ENCODE assay signal across 17 mouse cellular contexts in genomic region chr11:69763551-69763950, GRCm38 (mm10). TPM values are rescaled to one million over a fixed set of nuclear protein-coding genes. Genes with fewer than 3 reads are reported as not detected.
DNase-seq lines count a peak whose midpoint lies in the region; ATAC-seq and TF ChIP-seq lines count a peak whose summit lies in the region.
"Had no signal": no experiment of that assay in that cellular context is flagged by ENCODE, and none has a peak within 500 bp of the region (broad histone marks: within the 10 kb centered on the region; RNA-seq: fewer than 3 reads in every experiment).

No protein-coding gene starts in this region.

- no peak for ATAC-seq in lung, embryonic 14.5 days (ENCODE audit: insufficient read depth)
- no peak for ATAC-seq in intestine, embryonic 16.5 days
- ATAC-seq: forebrain, embryonic 16.5 days had no signal

- WGBS in lung, embryonic 14.5 days, result 66% methylated on average over 7 of the region's 7 CpGs
- 75% methylated on average over 7 of the region's 7 CpGs for WGBS in intestine, embryonic 16.5 days
- WGBS in cerebellum, adult 2 months, result 70% methylated on average over 7 of the region's 7 CpGs

- H3K9ac ChIP-seq in lung, embryonic 14.5 days, result no peak overlapping the region
- H3K9ac ChIP-seq in intestine, embryonic 16.5 days (ENCODE audit: low read depth, low read length), result no peak overlapping the region
- H3K9ac ChIP-seq: embryonic facial prominence, embryonic 13.5 days; limb, embryonic 12.5 days had no signal

- no peak overlapping the region for H3K4me3 ChIP-seq in gastrocnemius, adult 2 months
- no peak overlapping the region for H3K4me3 ChIP-seq in lung, embryonic 14.5 days (ENCODE audit: low read depth, low read length)
- H3K4me3 ChIP-seq in embryonic fibroblast, embryonic 13.5 days (ENCODE audit: insufficient read depth, low read length), result no peak overlapping the region
- H3K4me3 ChIP-seq in intestine, embryonic 16.5 days (ENCODE audit: low read length), result no peak overlapping the region
- no peak overlapping the region for H3K4me3 ChIP-seq in cerebellum, adult 2 months (replicated peaks; ENCODE audit: insufficient read depth, low read depth, low read length)
- H3K4me3 ChIP-seq: embryonic facial prominence, embryonic 13.5 days; limb, embryonic 12.5 days; megakaryocyte, embryonic 14.5 days had no signal

- TF ChIP-seq CTCF in gastrocnemius, adult 2 months (IDR thresholded peaks at IDR 0.05), result peak; percentile 35; the same call in 1 of the 2 replicates
- peak; percentile 42 for TF ChIP-seq CTCF in lung, embryonic 14.5 days (IDR thresholded peaks at IDR 0.05; ENCODE audit: low read depth)
- TF ChIP-seq CTCF in embryonic fibroblast, embryonic 13.5 days (IDR thresholded peaks at IDR 0.05; ENCODE audit: borderline replicate concordance, insufficient read depth, low read length), result peak; percentile 33; the same call in 1 of the 2 replicates
- no peak for TF ChIP-seq CTCF in cerebellum, adult 2 months (IDR thresholded peaks at IDR 0.05; ENCODE audit: borderline replicate concordance, insufficient read depth, low read depth, low read length)

- H3K4me2 ChIP-seq in lung, embryonic 14.5 days, result no peak overlapping the region
- H3K4me2 ChIP-seq in intestine, embryonic 16.5 days (ENCODE audit: low read depth, low read length), result no peak overlapping the region
- H3K4me2 ChIP-seq: embryonic facial prominence, embryonic 13.5 days; limb, embryonic 12.5 days had no signal

- no peaks in the 10 kb centered on the region for H3K36me3 ChIP-seq in lung, embryonic 14.5 days (ENCODE audit: insufficient read depth)
- H3K36me3 ChIP-seq in intestine, embryonic 16.5 days (ENCODE audit: control insufficient read depth, insufficient read depth, low read length), result no peaks in the 10 kb centered on the region
- H3K36me3 ChIP-seq: embryonic facial prominence, embryonic 13.5 days; limb, embryonic 12.5 days had no signal

- no peak for DNase-seq in gastrocnemius, adult 2 months
- DNase-seq in gastrocnemius, postnatal 14 days, result no peak
- DNase-seq in lung, embryonic 14.5 days, result no peak
- no peak for DNase-seq in lung, postnatal 14 days
- peak; percentile 43 to 48 for DNase-seq in B cell, adult 2 months
- no peak for DNase-seq in cerebellum, adult 2 months
- DNase-seq: heart, postnatal 4 days; layer of hippocampus, adult 9-11 months had no signal

- H3K27ac ChIP-seq in gastrocnemius, adult 2 months, result no peak overlapping the region
- no peak overlapping the region for H3K27ac ChIP-seq in lung, embryonic 14.5 days (ENCODE audit: low read depth)
- H3K27ac ChIP-seq in embryonic fibroblast, embryonic 13.5 days (ENCODE audit: insufficient read depth, low read length), result no peak overlapping the region
- H3K27ac ChIP-seq in intestine, embryonic 16.5 days (ENCODE audit: low read length), result no peak overlapping the region
- H3K27ac ChIP-seq in cerebellum, adult 2 months (ENCODE audit: insufficient read depth, low read length), result no peak overlapping the region
- H3K27ac ChIP-seq: embryonic facial prominence, embryonic 13.5 days; limb, embryonic 12.5 days had no signal

- intact Hi-C loops in gastrocnemius, adult 2 months (cut with DNase I), result no loop called here
- intact Hi-C loops in gastrocnemius, postnatal 14 days (cut with DNase I; ENCODE audit: low total_unique reads), result loop anchor here (5.0 kb wide), 1 partner anchor 34 kb away; the partner anchor contains the start of gene Chrnb1

- no peaks in the 10 kb centered on the region for H3K9me3 ChIP-seq in lung, embryonic 14.5 days (ENCODE audit: low read depth, low read length)
- no peaks in the 10 kb centered on the region; the same call in 1 of the 2 replicates for H3K9me3 ChIP-seq in intestine, embryonic 16.5 days (ENCODE audit: control insufficient read depth, low read length)
- H3K9me3 ChIP-seq: embryonic facial prominence, embryonic 13.5 days; G1E; limb, embryonic 12.5 days; megakaryocyte, embryonic 14.5 days had no signal

- no peak for TF ChIP-seq POLR2A in embryonic fibroblast, embryonic 13.5 days (IDR thresholded peaks at IDR 0.05; ENCODE audit: low read depth, low read length)
- TF ChIP-seq POLR2A in cerebellum, adult 2 months (IDR thresholded peaks at IDR 0.05; ENCODE audit: borderline replicate concordance, insufficient read depth, low read length), result no peak

- H3K27me3 ChIP-seq in lung, embryonic 14.5 days (ENCODE audit: insufficient read depth, low read length), result no peaks in the 10 kb centered on the region
- no peaks in the 10 kb centered on the region for H3K27me3 ChIP-seq in intestine, embryonic 16.5 days (replicated peaks; ENCODE audit: control insufficient read depth, insufficient read depth, low read length)
- no peaks in the 10 kb centered on the region for H3K27me3 ChIP-seq in cerebellum, adult 2 months (ENCODE audit: control insufficient read depth, insufficient read depth, low read length)
- H3K27me3 ChIP-seq: embryonic facial prominence, embryonic 13.5 days; limb, embryonic 12.5 days had no signal

- H3K4me1 ChIP-seq in lung, embryonic 14.5 days (ENCODE audit: insufficient read depth), result peaks cover 21% of the 10 kb centered on the region
- H3K4me1 ChIP-seq in embryonic fibroblast, embryonic 13.5 days (ENCODE audit: control insufficient read depth, insufficient read depth, low read length), result peaks cover 12% of the 10 kb centered on the region
- H3K4me1 ChIP-seq in intestine, embryonic 16.5 days (ENCODE audit: control insufficient read depth, insufficient read depth, low read length), result peaks cover 25% of the 10 kb centered on the region
- peaks cover 22% of the 10 kb centered on the region for H3K4me1 ChIP-seq in cerebellum, adult 2 months (ENCODE audit: control insufficient read depth, insufficient read depth, low read length)

RNA-seq across cellular contexts. Expression of gene Slc35g3, which starts 1.8 kb away (rescaled TPM):
- total RNA-seq in gastrocnemius, adult 2 months (2021), result not detected
- total RNA-seq in gastrocnemius, postnatal 14 days (2021), result not detected
- 0.12 and 0.20 TPM in 2 replicates for polyA plus RNA-seq in lung, embryonic 14.5 days (2014; fragmentation: Nextera tagmentation; extraction: Ambion mirVana)
- polyA plus RNA-seq in embryonic fibroblast, embryonic 13.5 days (2011; ENCODE audit: insufficient read length, low read depth, missing spikeins), result not detected in 2 replicates
- polyA plus RNA-seq in intestine, embryonic 16.5 days (2015; fragmentation: Nextera tagmentation; extraction: Ambion mirVana), result 0.13 and 0.16 TPM in 2 replicates
- polyA plus RNA-seq in cerebellum, adult 2 months (2012; rRNA removed), result not detected in 2 replicates
- total RNA-seq: adrenal gland, adult 18-20 months; heart, postnatal 4 days had no signal
- polyA plus RNA-seq: embryonic facial prominence, embryonic 13.5 days; stomach, embryonic 14.5 days had no signal

RNA-seq across cellular contexts. Expression of gene Zbtb4, which starts 2.2 kb away (rescaled TPM):
- total RNA-seq in gastrocnemius, adult 2 months (2021), result 10 to 100 TPM; 29.3 to 35.9 TPM
- 10 to 100 TPM; 18.2 to 21.3 TPM for total RNA-seq in gastrocnemius, postnatal 14 days (2021)
- polyA plus RNA-seq in lung, embryonic 14.5 days (2014; fragmentation: Nextera tagmentation; extraction: Ambion mirVana), result 2.5 TPM in 2 replicates
- 22.6 and 28.5 TPM in 2 replicates for polyA plus RNA-seq in embryonic fibroblast, embryonic 13.5 days (2011; ENCODE audit: insufficient read length, low read depth, missing spikeins)
- polyA plus RNA-seq in intestine, embryonic 16.5 days (2015; fragmentation: Nextera tagmentation; extraction: Ambion mirVana), result 2.3 and 2.4 TPM in 2 replicates
- 69.8 and 71.1 TPM in 2 replicates for polyA plus RNA-seq in cerebellum, adult 2 months (2012; rRNA removed)

RNA-seq across cellular contexts. Expression of gene Polr2a, which starts 5.1 kb away (rescaled TPM):
- 10 to 100 TPM; 26.9 to 35.4 TPM for total RNA-seq in gastrocnemius, adult 2 months (2021)
- 10 to 100 TPM; 36.4 to 39.1 TPM for total RNA-seq in gastrocnemius, postnatal 14 days (2021)
- 50.4 and 50.5 TPM in 2 replicates for polyA plus RNA-seq in lung, embryonic 14.5 days (2014; fragmentation: Nextera tagmentation; extraction: Ambion mirVana)
- 82.6 and 90.9 TPM in 2 replicates for polyA plus RNA-seq in embryonic fibroblast, embryonic 13.5 days (2011; ENCODE audit: insufficient read length, low read depth, missing spikeins)
- 14.8 and 16.8 TPM in 2 replicates for polyA plus RNA-seq in intestine, embryonic 16.5 days (2015; fragmentation: Nextera tagmentation; extraction: Ambion mirVana)
- 35.3 and 42.3 TPM in 2 replicates for polyA plus RNA-seq in cerebellum, adult 2 months (2012; rRNA removed)

RNA-seq across cellular contexts. Expression of gene Chrnb1, which starts 32.2 kb away (rescaled TPM):
- total RNA-seq in gastrocnemius, adult 2 months (2021), result 10 to 100 TPM; 23.2 to 26.3 TPM
- total RNA-seq in gastrocnemius, postnatal 14 days (2021), result 10 to 100 TPM; 75.5 to 80.7 TPM
- polyA plus RNA-seq in lung, embryonic 14.5 days (2014; fragmentation: Nextera tagmentation; extraction: Ambion mirVana), result 12.1 and 14.6 TPM in 2 replicates
- 4.6 and 7.2 TPM in 2 replicates for polyA plus RNA-seq in embryonic fibroblast, embryonic 13.5 days (2011; ENCODE audit: insufficient read length, low read depth, missing spikeins)
- polyA plus RNA-seq in intestine, embryonic 16.5 days (2015; fragmentation: Nextera tagmentation; extraction: Ambion mirVana), result 3.9 and 4.7 TPM in 2 replicates
- 1.6 and 2.9 TPM in 2 replicates for polyA plus RNA-seq in cerebellum, adult 2 months (2012; rRNA removed)

RNA-seq across cellular contexts. Expression of gene Fgf11, which starts 38.1 kb away (rescaled TPM):
- total RNA-seq in gastrocnemius, adult 2 months (2021), result 1 to 10 TPM; 3.9 to 4.7 TPM
- 1 to 10 TPM; 6.6 to 8.0 TPM for total RNA-seq in gastrocnemius, postnatal 14 days (2021)
- polyA plus RNA-seq in lung, embryonic 14.5 days (2014; fragmentation: Nextera tagmentation; extraction: Ambion mirVana), result 1.6 TPM in 2 replicates
- 1.1 and 2.5 TPM in 2 replicates for polyA plus RNA-seq in embryonic fibroblast, embryonic 13.5 days (2011; ENCODE audit: insufficient read length, low read depth, missing spikeins)
- polyA plus RNA-seq in intestine, embryonic 16.5 days (2015; fragmentation: Nextera tagmentation; extraction: Ambion mirVana), result 1.3 and 1.4 TPM in 2 replicates
- polyA plus RNA-seq in cerebellum, adult 2 months (2012; rRNA removed), result 47.0 and 49.4 TPM in 2 replicates

Comparison
In these comparisons a context has a peak if more than half of its experiments do, and no peak if none do; other contexts are left out.
1. DNase-seq: peak in B cell, adult 2 months (2 of 2); none in gastrocnemius, adult 2 months (single experiment), gastrocnemius, postnatal 14 days (single experiment), lung, embryonic 14.5 days (single experiment), lung, postnatal 14 days (single experiment) and cerebellum, adult 2 months (0 of 2).